Mouse (Mus musculus) ZHBTc4 (cell line): Measurements from ENCODE around the gene Fam229a.
"Not testable (repeated sequence)": the region's sequence is repeated elsewhere in the genome, so short reads cannot be mapped to it uniquely, and the experiment has no call there.

Source experiments
- DNase-seq: peaks from one replicate; pipeline ENCODE4 v3.0.0-alpha.2; 2011; ENCODE audit warnings: low read depth, low spot score

The Fam229a gene

GRCm38 (mm10) chr4:129518519-129518918 lies 27.5 kb downstream of the Fam229a start:
- DNase-seq, result no peak

- DNase-seq, result no peak
Observed at GRCm38 (mm10) chr4:129525338-129525737, 34.3 kb downstream of the Fam229a start.

DNA sequence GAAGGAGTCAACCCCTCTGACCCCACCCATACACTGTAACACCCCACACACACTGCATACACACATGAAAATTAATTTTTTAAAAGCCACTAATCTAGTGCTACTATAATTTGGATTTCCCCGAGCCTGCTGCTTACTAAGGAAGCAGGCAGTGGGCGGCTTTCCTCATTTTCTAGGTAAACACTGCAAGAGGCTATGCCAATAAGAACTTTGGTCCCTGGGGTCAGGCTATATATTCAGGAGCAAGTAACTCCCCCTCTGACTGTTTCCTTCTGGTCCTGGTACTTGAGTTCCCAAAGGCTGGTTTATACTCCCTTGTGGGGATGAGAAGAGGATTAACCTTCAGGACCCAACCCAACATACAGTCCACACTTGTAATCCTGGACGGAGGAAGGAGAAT lies 34.9 kb downstream of the Fam229a start:
- DNase-seq, result no peak

DNA sequence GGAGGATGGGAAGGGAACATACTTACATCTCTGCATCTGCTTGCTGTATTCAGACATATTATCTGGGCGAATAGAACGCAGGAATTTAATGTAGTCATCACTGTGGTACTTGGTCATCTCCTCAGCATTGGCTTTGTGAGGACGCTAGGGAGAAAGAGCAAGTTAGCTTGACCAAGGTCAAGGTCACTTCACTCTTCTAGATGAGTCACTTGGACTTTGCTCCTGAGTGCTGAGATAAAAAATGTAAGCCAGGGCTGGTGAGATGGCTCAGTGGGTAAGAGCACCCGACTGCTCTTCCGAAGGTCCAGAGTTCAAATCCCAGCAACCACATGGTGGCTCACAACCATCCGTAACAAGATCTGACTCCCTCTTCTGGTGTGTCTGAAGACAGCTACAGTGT lies 37.9 kb downstream of the Fam229a start:
- not testable (repeated sequence) for DNase-seq

DNA sequence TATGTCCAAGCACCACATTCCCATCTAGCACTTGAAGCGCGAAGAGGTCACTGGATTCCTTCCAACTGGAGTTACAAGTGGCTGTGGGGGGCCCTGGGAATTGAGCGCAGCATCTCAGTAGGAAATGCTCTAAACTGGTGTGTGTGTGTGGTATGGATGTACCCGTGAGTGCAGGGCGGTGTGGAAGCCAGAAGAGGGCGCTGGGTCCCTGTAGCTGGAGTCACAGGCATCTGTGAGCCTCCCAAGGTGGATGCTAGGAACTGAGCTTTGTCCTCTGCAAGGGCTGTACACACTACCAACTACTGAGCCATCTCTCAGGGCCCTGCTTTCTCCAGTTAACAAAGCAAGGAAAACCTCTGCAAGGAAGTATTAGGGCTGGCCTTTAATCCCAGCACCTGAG lies 49.0 kb downstream of the Fam229a start:
- DNase-seq, result peak; percentile 89
